Mouse (Mus musculus) MEL (cell line): ENCODE measurements at regions not wholly inside any gene's neighbourhood (a gene's known extent, or its start where the extent isn't known, plus 50 kb on each side); places are given as distances from the start of the nearest gene placed in this dataset.

Experiments used
- CHD1 ChIP-seq: IDR thresholded peaks from 2 replicates; pipeline ENCODE4 v1.6.1; 2012; ENCODE audit warnings: low read depth, mild to moderate bottlenecking, inconsistent platforms, low read length, improper control_type of control experiment
- CHD2 ChIP-seq: IDR thresholded peaks from 2 replicates; pipeline ENCODE4 v1.6.1; 2011; ENCODE audit warnings: low read length, improper control_type of control experiment
- CTCF ChIP-seq, 3 experiments: IDR thresholded peaks in 2 of 3; conservative IDR thresholded peaks in 1 of 3; 2 replicates each; pipeline ENCODE4 v1.5.1; 2011 to 2012; ENCODE audit warnings: low read length in 3 of 3, low read depth in 2 of 3, mild to moderate bottlenecking in 2 of 3, improper control_type of control experiment in 1 of 3, inconsistent platforms in 1 of 3, mixed read lengths in 1 of 3, moderate library complexity in 1 of 3; ENCODE audit not compliant: control insufficient read depth in 1 of 3, insufficient read depth in 1 of 3, poor library complexity in 1 of 3, severe bottlenecking in 1 of 3
- MAX ChIP-seq: IDR thresholded peaks from 2 replicates; pipeline ENCODE4 v1.6.1; 2011; ENCODE audit warnings: low read length, improper control_type of control experiment
- POLR2A ChIP-seq, 2 experiments: IDR thresholded peaks; 2 replicates each; pipeline ENCODE4 v1.6.1; 2011 to 2012; ENCODE audit warnings: low read length in 2 of 2, mild to moderate bottlenecking in 2 of 2, control low read depth in 1 of 2, improper control_type of control experiment in 1 of 2, low read depth in 1 of 2, moderate library complexity in 1 of 2; ENCODE audit not compliant: control insufficient read depth in 1 of 2, insufficient read depth in 1 of 2, poor library complexity in 1 of 2
- SMC3 ChIP-seq: IDR thresholded peaks from 2 replicates; pipeline ENCODE4 v1.6.1; 2011; ENCODE audit warnings: low read depth, low read length, improper control_type of control experiment
- TAL1 ChIP-seq: IDR thresholded peaks from 2 replicates; pipeline ENCODE4 v1.6.1; 2012; ENCODE audit warnings: mild to moderate bottlenecking, inconsistent platforms, low read length, moderate library complexity, mixed read lengths

DNA sequence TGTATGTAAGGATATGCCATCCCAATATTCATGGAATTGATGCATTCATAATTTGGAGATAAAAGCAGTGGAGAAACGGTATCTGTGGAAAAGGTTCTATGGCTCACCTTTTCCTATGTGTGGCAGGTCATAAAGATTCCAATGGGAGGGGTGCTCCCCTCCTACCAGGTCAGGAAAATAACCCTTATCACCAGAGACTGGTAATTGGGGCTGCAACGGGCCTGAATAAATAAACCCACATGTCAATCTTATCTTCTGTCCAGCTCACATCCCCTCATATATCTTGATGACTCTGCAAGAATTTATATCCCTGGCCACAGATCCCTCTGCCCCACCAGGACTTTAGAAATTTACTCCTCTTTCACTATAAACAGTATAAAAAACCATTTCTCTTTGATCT, 66.7 kb upstream of the Cxcr4 start:
- no peak for TF ChIP-seq CTCF (IDR thresholded peaks at IDR 0.05 in 2 of 3, conservative IDR thresholded peaks at IDR 0.05 in 1 of 3; ENCODE audit: control insufficient read depth in 1 of 3, insufficient read depth in 1 of 3, low read depth in 2 of 3, low read length in 3 of 3, poor library complexity in 1 of 3, severe bottlenecking in 1 of 3)
- TF ChIP-seq POLR2A (IDR thresholded peaks at IDR 0.05; ENCODE audit: control insufficient read depth in 1 of 2, insufficient read depth in 1 of 2, low read depth in 1 of 2, low read length in 2 of 2, poor library complexity in 1 of 2) = no peak
- no peak for TF ChIP-seq MAX
- TF ChIP-seq CHD1 = no peak
- no peak for TF ChIP-seq SMC3
- TF ChIP-seq TAL1 = no peak
- TF ChIP-seq CHD2 = no peak
